Mouse (Mus musculus) splenic B cell, adult 2 months (primary cell): ENCODE results near the gene Alad.
A peak's percentile ranks its signal among the peaks of the same experiment; 100 is the strongest.

Experiments used
- DNase-seq: peaks from one replicate; pipeline ENCODE4 v3.0.0-alpha.2; 2011; ENCODE audit warnings: low read depth, low spot score
- H3K27me3 ChIP-seq: 2 replicates; pipeline ENCODE4 v1.6.1; 2012; ENCODE audit warnings: mild to moderate bottlenecking, low read length, moderate library complexity, mixed read lengths; ENCODE audit not compliant: control insufficient read depth, poor library complexity, insufficient read depth, severe bottlenecking
- H3K36me3 ChIP-seq: 2 replicates; pipeline ENCODE4 v1.6.1; 2012; ENCODE audit warnings: mild to moderate bottlenecking, low read length, moderate library complexity, mixed read lengths; ENCODE audit not compliant: control insufficient read depth, poor library complexity, insufficient read depth, severe bottlenecking

Gene Alad

GRCm38 (mm10) chr4:62525489-62525811 lies 5.7 kb upstream of the Alad start:
- Histone ChIP-seq H3K36me3 (no peaks in the 10 kb centered on the region), H3K27me3 (no peaks in the 10 kb centered on the region)
- no peak for DNase-seq

GRCm38 (mm10) chr4:62524651-62525488 lies 5.2 kb upstream of the Alad start, which contains the start of the genes Pole3 and 4933430I17Rik:
Pole3 (minus strand) TSS chr4:62525068.
4933430I17Rik (plus strand) TSS chr4:62525369.
- Histone ChIP-seq H3K27me3 (no peaks in the 10 kb centered on the region), H3K36me3 (no peaks in the 10 kb centered on the region)
- peak; percentile 98 for DNase-seq

GRCm38 (mm10) chr4:62520892-62521400 lies 1.2 kb upstream of the Alad start:
- DNase-seq = no peak
- H3K27me3 ChIP-seq = no peaks in the 10 kb centered on the region

GRCm38 (mm10) chr4:62519122-62519848 lies 433 bp downstream of the Alad start:
- Histone ChIP-seq H3K36me3 (no peaks in the 10 kb centered on the region), H3K27me3 (no peaks in the 10 kb centered on the region)
- DNase-seq = no peak

More at GRCm38 (mm10) chr4:62520892-62521400, 1.2 kb upstream of the Alad start:
- H3K36me3 ChIP-seq = no peaks in the 10 kb centered on the region

- Histone ChIP-seq H3K36me3 (no peaks in the 10 kb centered on the region), H3K27me3 (no peaks in the 10 kb centered on the region)
- peak; percentile 45 for DNase-seq
Observed at GRCm38 (mm10) chr4:62518416-62519121, 1.1 kb downstream of the Alad start.

- no peaks in the 10 kb centered on the region for H3K36me3 ChIP-seq
- no peak for DNase-seq
- H3K27me3 ChIP-seq = no peaks in the 10 kb centered on the region
Observed at GRCm38 (mm10) chr4:62517538-62518415, 1.9 kb downstream of the Alad start.

GRCm38 (mm10) chr4:62517046-62517445 lies 2.7 kb downstream of the Alad start:
- DNase-seq = no peak
- no peaks in the 10 kb centered on the region for H3K27me3 ChIP-seq
- H3K36me3 ChIP-seq = no peaks in the 10 kb centered on the region; the same call in 1 of the 2 replicates

- Histone ChIP-seq H3K36me3 (no peaks in the 10 kb centered on the region; the same call in 1 of the 2 replicates), H3K27me3 (no peaks in the 10 kb centered on the region)
- no peak for DNase-seq
Observed at GRCm38 (mm10) chr4:62516579-62516978, 3.1 kb downstream of the Alad start.

- H3K36me3 ChIP-seq = no peaks in the 10 kb centered on the region; the same call in 1 of the 2 replicates
- DNase-seq = no peak
- H3K27me3 ChIP-seq = no peaks in the 10 kb centered on the region
Observed at GRCm38 (mm10) chr4:62516079-62516478, 3.6 kb downstream of the Alad start.

- DNase-seq = no peak
- H3K36me3 ChIP-seq = no peaks in the 10 kb centered on the region; the same call in 1 of the 2 replicates
- no peaks in the 10 kb centered on the region for H3K27me3 ChIP-seq
Observed at GRCm38 (mm10) chr4:62515490-62515889, 4.2 kb downstream of the Alad start.

- no peaks in the 10 kb centered on the region for H3K27me3 ChIP-seq
- peaks cover 1% of the 10 kb centered on the region; the same call in 1 of the 2 replicates for H3K36me3 ChIP-seq
- DNase-seq = no peak
Observed at GRCm38 (mm10) chr4:62514995-62515394, 4.7 kb downstream of the Alad start.

GRCm38 (mm10) chr4:62513998-62514506 lies 5.7 kb downstream of the Alad start:
- DNase-seq = no peak
- no peaks in the 10 kb centered on the region for H3K27me3 ChIP-seq
- H3K36me3 ChIP-seq = peaks cover 3% of the 10 kb centered on the region; the same call in 1 of the 2 replicates

- DNase-seq = no peak
- H3K36me3 ChIP-seq = peaks cover 3% of the 10 kb centered on the region; the same call in 1 of the 2 replicates
- H3K27me3 ChIP-seq = no peaks in the 10 kb centered on the region
Observed at GRCm38 (mm10) chr4:62509946-62510345, 9.8 kb downstream of the Alad start.
